Mouse (Mus musculus) layer of hippocampus, adult 11-12 months (tissue): Measurements from ENCODE around the gene Spag6.

ENCODE experiments used
- DNase-seq: peaks from one replicate; pipeline ENCODE4 v3.0.0; 2022; ENCODE audit warnings: low spot score

The Spag6 gene

GRCm38 (mm10) chr2:18734394-18735127 lies 40.7 kb downstream of the Spag6 start:
- no peak for DNase-seq

GRCm38 (mm10) chr2:18737040-18737439 lies 43.2 kb downstream of the Spag6 start:
- DNase-seq: no peak

DNA sequence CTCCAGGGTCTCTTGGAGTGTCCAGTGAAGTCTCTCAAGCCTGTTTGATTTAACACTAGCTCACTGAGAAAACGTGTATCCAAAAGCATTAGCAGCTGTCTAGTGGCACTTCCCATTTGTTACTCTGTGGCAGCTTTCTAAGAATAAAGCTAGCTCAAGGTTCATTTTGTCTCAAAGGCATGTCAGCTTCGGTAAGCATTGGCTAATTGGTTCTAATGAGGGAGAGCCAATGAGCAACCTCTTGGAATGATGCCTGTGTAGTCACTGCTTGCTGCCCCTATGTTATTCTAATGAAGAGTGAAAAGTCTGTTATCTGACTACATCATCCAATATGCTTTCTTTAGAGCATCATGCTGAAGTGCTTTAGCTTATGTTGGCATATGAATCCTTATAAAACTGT lies 45.4 kb downstream of the Spag6 start:
- DNase-seq: no peak

GRCm38 (mm10) chr2:18756144-18756543 lies 62.3 kb downstream of the Spag6 start:
- DNase-seq: peak; percentile 17

- DNase-seq: no peak
Observed at GRCm38 (mm10) chr2:18764846-18765245, 71.0 kb downstream of the Spag6 start.

DNA sequence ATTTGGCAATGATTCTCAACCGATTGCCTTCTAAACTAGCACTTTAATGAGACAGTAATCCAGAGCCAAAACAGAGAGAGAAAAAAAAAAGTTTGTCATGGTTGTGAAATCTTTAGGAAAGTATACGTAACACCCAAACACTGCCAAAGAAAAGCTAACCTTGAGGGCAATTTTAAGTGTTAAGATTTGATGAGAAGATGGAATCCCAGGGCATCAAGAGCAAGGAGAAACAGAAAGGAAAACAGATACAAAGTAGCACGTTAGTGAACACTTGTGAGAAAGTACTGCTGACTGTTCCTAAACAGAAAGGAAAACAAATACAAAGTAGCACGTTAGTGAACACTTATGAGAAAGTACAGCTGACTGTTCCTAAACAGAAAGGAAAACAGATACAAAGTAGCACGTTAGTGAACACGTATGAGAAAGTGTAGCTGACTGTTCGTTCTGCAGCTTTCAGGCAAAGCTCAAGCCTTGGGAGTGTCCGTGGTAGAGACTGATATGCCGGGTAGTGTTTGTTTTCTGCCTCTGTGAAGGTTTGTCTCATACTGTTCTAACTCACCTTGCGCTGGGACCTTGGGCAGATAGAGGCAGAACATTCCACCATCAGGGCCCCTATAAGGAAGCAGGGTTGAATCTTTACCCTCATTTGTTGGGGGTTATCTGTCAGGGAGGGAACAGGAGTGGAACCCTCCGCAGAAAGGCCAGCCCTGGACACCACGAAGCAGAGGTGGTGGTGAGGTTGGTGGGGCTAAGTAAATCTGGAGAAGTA lies 71.8 kb downstream of the Spag6 start:
- no peak for DNase-seq

DNA sequence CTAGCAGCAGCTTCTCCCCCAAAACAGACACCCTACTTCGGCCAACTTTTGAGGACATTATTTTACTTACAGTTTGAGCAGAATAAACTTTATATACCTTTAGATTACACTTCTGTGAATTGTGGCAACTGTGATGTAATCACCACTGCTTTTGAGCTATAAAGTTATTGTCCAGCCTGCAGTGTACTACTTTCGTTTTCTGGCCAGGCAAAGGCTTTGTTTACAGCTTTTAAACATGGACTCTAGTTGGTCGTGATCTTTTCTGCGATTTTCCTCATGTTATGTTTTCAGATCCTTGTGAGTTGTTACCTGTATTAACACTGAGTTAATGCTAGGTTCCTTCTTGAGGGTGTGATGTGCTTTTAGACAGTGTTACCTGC lies 72.6 kb downstream of the Spag6 start:
- no peak for DNase-seq

DNA sequence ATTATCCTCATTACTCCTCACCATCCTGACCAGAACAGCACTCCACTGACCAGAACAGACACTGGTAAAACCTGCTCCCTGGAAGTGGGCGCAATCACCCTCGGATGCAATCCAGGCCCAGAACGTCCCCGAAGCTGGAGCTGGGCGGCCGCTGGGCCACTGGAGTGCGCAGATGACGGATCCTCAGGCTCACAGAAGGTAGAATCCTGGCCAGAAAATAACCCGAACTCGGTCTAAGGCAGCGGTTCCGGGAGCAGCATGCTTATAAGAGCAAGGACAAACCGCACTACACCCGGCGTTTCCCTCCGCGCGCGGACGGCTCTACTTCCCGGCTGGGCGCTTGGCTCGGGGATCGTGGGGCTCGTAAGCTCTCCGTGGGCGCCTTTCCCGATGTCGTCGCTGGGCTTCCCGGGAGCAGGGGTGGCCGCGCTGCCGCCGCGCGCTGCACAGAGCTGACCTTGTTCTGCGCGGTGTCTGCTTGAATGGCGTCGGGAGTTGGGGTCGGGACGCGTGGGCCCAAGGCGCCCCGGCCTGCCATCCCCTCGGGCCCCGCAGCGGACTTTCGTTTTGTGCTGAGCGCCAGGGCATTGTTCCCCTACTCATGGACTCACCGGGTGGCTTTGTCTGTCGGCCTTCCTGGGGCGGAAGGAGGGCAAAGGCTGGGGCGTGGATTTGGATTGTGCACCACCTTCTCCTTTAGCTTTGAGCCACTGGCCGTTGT lies 73.1 kb downstream of the Spag6 start:
- DNase-seq: peak; percentile 83

GRCm38 (mm10) chr2:18768414-18768813 lies 74.6 kb downstream of the Spag6 start:
- DNase-seq: no peak

DNA sequence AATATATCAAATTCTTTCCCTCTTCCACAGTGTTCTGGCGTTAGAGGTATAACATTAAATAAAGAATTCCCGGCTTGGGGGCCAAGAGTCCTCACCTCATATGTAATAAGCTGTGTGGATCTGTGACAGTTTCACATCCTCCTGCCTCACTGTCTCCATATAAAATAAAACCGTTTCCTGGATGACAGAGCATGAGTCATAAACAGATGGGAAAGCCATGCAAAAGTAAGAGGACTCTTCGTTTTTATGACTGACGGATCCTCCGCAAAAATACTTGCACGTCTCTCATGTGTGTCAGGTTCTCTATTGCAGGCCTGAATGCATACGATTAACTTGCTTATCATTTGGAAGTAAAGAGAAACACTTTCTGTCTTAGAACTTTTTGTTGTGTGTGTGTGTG lies 78.6 kb downstream of the Spag6 start:
- no peak for DNase-seq

DNA sequence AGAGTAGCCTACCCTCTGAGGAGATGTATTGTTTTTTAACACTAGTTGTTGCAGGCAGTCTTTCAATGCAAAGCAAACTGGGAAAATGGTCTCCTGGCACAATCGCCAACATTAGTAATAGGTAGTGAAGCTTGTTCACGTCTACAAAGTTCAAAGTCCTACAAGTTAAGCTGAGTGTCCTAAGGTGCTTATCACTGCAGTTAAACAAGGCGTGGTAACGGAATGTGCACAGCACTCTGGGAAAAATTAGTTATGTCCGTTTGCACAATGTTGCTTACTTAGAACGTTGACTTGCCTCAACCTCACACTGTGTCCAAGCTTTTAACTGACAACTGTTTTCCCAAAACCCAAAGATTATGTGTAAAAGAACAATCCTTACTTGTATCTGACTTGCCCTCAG lies 80.5 kb downstream of the Spag6 start:
- DNase-seq: no peak

DNA sequence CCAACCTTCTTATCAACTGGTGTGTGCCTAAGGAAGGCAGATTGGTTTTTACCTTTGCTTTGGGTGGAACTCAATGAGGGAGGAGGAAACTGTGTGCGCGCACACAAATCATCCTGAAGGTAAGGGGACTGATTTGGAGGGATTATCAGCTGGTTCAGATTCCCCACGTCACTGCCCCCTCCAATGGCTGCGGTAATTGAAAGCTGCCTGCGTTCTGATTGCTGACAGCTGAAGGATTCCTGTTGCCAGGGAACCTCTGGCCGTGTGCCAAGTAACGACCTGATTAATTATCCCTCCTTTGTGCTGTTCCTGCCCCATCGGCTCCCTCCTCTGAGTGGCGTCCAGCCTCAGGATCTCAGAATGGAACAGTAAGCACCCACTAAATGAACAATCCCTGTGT lies 84.4 kb downstream of the Spag6 start:
- DNase-seq: peak; percentile 50

- DNase-seq: no peak
Observed at GRCm38 (mm10) chr2:18779830-18780229, 86.0 kb downstream of the Spag6 start.

DNA sequence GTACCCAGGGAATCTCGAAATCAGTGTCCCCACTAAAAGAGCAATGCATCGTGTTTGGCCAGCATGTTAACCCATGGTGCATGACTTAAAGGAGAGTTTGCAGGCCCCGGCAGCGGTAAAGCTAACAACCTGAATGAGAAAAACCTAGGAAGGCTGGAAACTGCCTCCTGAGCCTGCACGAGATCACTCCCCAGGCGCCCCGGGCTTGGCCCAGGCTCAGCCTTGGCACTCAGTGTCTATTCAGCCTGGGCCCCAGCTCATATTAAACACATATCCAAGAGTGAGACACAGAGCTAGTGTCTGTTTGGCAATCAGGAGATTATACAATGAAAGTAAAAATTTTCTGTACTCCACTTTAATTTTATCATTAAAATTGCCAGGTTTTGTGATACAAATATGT lies 87.5 kb downstream of the Spag6 start:
- no peak for DNase-seq

GRCm38 (mm10) chr2:18794261-18794660 lies 100.4 kb downstream of the Spag6 start:
- no peak for DNase-seq

DNA sequence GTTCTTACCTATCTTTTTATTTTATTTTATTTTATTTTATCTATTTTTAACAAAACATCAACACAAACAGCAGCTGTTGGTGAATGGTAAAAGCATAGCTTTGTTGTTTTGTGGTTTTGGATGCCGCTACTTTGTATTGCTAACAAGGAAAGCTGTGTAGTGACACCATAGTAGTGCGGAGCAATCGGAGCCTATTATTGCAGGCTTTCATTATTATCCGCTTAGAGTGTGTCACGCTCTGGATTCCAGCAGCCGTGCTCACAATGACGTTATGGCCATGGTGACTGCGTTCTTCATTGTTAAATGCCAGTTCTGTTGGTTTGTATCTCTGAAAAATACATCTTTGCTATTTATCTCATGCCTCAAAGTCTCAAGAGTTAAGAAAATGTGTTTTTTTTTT lies 103.9 kb downstream of the Spag6 start:
- no peak for DNase-seq

DNA sequence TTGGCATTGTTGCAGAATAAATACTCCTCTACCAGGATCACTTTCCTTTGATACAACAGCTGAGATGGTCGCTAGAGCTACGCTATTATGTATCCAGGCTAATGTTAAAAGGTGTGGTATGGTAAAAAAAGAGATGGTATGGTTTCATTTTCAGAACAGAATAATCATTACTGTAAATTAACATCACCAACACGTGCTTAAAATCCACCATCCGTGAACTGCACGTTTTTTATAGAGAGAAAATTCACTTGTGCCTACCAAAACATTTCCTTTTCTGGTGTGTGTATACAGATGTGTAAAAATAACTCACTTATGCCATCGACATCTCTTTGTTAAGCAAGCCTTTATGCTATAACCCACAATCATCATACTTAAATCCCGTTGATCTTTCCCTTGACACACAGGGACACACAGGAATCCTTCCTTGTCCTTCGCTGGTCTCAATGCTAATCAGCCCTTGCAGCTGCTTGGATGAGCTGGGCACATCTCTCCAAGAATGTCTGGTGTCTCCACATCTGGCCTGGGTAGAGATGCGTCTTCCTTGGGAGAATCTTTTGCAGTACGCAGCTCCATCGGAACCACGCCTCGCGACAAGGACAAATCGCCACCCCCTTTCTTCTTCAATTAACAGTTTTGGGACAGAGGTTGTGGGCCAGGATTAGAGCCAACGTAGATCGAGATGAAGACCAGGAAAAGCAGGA lies 105.6 kb downstream of the Spag6 start:
- no peak for DNase-seq
